Mouse (Mus musculus): ENCODE results near the gene Fam20c.

Gene Fam20c

DNA sequence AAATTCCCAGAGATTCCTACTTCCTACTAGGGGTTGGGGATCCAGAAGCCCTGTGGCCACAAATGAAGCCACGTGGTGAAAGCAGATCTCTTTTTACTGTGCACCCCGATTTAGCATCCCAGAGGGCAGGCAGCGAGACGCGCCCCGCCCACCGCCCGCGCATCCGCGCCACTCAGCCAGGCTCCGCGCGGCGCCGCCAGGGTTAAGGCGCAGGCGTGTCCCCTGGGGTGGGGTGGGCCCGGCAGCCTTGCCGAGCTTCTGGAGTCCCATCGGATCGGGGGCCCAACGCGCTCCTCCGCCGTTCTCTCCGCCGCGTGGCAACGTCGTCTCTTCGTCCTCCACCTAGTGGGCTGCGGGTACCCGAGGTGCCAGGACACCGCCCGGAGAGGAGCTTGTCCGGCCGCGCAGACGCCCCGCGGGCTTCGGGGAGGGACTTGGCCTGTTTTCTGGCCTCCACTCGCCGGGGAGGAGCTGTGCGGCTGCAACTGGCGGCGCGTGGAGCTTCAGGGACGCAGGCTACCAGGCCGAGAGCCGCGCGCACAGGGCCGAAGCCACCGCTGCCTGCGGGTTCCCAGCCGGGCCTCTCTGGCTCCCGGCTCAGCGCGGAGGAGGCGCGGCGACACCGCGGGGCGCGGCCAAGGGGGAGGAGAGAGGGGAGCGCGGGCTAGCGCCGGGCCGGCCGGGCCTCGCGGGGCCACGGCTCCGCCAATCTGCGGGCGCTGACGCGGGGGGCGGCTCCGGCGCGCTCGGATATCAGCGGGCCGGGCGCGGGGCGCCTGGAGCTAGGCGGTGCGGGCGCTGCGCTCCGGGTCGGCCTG is at the start of gene Fam20c:
Fam20c (plus strand) TSS at position 212 of the 818 bp plus-strand sequence.
- DNase-seq (ENCODE audit: low spot score in 2 of 2), result peak; percentile 62 to 73

DNA sequence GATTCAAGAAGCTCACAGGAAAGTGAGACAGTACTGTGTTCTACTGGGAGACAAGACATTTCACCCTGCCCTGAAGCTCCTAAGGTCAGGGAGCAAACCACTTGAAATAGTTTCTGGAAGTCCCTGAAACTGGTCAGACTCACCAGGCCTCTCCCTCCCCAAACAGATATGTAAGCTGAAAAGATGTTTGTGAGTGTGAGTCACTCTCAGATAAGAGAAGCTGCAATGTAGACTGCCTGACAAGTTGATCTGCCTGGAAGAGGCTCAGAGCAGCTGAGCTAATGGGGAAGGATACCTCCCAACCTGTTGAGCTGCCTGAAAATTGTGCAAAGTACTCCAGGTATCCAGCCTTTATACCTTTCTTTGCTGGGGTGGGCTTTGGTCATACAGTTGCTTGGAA is 46.9 kb upstream of the Fam20c start:
- no peak for DNase-seq (ENCODE audit: low spot score in 2 of 2)

DNA sequence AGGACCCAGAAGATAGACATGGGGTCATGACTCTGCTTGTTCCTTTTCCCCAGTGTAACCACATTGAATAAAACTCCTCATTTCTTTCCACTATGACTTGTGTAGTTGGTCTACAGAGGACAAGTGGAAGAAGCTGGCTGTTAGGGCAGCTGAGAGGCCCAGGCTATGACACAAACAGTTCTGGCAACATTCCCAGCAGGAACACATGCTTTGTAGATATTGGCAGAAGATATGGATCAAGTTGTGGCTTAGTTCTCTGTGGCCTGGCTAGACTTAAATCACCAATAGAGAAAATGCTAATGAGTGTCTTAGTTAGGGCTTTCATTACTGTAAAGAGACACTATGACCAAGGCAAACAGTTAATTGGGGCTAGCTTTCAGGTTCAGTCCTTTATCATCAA is 45.7 kb upstream of the Fam20c start:
- no peak for DNase-seq (ENCODE audit: low spot score in 2 of 2)

DNA sequence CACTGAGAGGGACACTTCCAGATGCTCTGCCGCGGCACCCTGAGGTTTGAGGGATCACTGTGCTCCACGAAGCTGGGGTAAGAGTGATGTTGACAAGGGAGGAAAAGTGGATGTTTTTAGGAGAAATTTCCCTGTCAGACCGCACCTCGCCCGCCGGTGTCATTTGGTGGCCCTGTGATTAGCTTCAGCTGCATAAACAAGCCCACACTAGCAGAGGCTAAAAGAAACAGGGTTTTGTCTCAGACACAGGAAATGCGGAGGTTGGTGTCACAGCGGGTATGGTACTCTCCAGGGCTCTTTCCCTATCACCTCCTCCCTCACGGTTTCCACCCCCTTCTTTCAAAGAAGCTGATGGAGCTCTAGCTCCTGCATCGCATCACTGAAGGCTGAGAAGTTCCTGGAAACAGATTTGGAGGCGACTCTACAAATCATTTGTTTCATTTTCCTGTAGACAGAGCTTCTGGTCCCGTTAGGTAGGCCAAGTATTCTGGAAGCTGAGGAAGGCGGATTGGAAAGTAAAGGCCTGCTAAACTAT is 38.7 kb upstream of the Fam20c start:
- DNase-seq (ENCODE audit: low spot score in 2 of 2), result no peak

DNA sequence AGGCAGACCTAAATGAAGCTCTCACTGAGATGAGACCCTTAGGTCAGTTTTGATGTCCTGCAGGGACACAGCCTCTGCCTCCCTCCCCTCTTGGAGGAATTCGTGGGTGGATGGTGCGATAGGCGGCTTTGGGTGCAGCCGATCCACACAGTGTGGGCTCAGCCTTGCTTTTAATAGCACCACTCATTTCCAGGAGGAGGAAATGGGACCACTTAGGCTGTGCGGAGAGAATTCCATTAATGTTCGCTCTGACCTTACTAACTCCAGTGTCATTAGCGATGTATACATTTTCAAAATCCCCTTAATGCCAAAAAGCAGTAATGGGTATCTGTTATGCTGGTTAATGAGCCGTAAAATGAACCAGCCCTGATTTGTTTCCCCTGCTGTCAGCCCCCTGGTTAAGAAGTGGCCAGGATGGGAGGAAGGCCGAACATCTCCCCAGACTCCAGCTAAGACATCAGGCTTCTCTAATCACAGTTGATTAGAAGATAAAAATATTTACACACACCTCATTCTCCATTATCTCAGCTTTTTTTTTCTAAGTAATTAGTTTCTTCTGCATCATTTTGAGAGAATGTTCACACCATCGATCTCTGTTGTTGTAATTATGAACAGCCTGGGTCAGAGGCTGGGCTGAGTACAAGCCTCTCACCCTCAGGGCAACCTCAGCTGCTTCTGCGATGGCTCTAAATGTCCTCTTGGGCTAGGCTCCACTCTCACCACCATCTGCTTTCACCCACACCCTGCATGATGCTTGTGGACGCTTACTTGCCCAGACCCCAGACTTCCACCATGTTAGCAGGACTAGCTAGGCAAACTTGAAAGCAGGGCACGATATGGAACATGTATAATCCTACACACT is 33.8 kb upstream of the Fam20c start:
- DNase-seq (ENCODE audit: low spot score in 2 of 2), result no peak

DNA sequence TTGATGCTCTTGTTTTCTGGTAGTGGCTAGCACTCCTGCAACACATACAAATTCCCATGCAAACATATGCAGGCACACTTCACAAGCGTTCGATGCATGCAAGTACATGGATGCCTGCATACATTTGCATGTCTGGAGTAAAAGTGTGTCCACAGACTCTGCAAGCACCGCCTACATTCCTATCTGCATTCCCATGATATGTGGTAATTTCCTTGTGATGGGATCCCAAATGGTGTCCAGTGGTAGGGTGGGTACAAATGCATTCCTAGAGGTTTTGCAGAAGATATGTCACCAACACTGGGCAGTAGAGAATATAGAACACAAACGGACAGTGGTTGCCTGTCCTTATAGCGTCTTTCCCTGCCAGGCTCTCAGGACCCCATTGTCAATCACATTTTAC is 29.9 kb upstream of the Fam20c start:
- no peak for DNase-seq (ENCODE audit: low spot score in 2 of 2)

DNA sequence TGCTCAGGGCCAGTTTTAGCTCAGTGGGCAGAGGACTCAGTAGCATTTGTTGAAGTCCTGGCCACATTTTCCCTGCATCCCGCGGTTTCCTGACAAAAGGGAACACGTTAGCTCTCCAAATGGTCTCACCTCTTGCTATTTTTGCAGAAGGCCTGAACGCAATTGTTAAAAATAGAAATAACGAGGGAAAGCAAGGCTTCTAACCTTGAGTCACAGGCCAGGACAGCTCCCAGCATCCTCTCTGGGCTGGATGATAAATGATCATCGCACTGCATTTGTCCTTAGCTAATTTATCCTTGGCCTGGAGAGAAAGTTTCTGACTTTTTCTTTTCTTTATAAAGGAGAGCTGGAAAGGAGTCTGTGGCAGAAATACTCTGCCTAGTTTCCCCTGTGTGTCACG is 29.2 kb upstream of the Fam20c start:
- DNase-seq (ENCODE audit: low spot score in 2 of 2), result no peak

DNA sequence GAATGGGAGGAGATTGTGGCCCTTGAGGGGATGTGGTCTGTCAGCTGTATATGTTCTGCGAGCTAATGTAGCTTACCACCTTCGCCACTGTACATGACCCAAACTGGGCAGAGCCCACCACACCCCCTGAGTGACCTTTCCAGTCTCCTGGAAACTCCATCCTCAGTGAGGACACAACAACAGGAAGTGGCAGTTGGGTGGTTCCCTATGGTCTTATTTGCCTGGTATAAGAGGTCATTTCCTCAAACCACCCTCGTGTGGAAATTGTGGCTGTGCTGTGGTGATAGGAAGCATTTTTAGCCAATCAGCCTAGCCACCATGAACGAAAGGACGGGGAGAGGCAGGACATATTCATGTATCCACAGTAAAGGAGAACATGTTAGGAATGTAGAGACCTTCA is 23.5 kb upstream of the Fam20c start:
- DNase-seq (ENCODE audit: low spot score in 2 of 2), result no peak

DNA sequence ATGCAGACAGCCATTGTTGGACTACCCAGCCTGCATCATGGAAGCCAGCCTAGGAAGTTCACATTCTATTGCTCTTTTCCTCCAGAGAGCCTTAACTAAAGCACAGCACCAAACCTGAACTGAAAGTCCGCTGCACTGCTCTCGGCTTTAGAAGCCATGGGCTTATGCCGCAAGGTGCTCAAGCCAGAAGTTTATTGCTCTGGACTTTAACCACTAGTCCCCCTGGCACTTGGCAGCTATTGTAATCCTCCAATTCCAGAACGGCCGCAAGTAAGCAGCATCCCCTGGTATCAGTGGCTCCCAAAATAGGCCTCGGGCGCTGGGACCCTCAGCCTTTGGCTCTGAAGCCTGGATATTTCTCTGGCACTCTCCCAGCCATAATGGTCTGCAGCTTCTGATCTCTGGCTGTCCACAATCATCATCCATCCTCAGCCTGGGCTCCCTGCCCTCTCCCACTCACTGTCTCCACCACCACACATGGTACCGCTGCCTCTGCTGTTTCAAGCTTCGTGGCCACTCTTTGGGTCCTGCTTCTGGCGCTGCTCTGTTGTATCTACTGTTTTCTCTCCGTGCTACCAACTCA is 20.9 kb upstream of the Fam20c start:
- DNase-seq (ENCODE audit: low spot score in 2 of 2), result no peak

DNA sequence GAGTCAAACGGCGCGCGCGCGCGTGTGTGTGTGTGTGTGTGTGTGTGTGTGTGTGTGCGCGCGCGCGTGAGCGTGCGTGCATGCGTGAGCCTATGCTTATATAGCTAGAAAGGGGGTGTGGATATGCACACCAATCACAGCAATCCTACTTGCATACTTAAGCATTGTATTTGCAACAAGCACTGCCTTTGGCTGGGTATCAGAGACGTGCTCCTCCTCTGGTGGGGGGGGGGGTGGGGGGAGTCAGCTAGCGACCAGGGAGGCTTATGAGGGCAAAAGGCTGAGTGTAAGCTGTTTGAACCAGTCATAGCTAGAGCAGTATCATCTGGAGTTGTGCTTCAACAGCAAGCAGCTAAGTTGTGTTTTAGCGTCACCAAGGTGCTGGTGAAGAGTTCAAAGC is 20.3 kb upstream of the Fam20c start:
- DNase-seq (ENCODE audit: low spot score in 2 of 2), result no peak

DNA sequence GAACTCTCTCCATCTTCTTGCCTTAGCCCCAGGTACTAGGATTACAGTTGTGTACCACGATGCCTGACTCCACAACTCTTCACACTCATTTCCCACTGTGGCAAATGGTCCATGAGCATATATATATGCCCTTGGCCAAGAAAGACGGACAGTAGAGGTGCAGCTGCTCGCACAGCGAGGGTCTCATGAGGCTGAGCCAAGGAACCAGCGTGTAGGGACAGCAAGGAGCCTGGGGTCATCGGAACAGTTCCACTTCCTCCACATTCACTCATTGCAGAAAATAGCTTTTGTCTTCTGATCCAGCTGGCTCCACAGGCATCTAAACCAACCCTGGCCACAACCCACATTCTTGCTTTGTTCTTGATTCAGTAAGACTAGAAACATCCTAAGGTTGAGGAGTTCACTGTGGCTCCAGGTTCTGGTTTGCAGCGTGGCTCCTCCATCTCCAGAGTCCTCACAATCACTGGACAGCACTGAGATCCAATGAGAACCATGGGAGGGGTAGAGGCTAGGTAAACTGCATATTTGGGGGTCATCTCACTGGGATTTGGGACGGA is 19.0 kb upstream of the Fam20c start:
- DNase-seq (ENCODE audit: low spot score in 2 of 2), result no peak

DNA sequence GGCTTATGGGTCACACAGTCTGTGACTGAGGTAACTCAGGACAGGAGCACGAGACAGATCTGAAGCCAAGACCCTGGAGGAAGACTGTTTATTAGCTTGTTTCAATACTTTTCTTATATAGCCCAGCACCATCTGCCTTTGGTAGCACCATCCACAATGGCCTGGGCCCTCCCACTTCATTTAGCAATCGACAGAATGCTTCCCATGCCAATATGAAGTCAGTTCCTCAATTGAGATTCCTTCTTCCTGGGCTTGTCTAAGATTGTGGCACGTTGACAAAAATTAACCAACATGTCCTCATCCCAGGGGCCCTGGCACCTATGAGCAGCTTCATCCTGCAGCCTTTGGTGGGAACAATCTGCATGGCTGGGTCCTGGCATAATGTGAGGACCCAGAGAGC is 14.2 kb upstream of the Fam20c start:
- DNase-seq (ENCODE audit: low spot score in 2 of 2), result no peak

DNA sequence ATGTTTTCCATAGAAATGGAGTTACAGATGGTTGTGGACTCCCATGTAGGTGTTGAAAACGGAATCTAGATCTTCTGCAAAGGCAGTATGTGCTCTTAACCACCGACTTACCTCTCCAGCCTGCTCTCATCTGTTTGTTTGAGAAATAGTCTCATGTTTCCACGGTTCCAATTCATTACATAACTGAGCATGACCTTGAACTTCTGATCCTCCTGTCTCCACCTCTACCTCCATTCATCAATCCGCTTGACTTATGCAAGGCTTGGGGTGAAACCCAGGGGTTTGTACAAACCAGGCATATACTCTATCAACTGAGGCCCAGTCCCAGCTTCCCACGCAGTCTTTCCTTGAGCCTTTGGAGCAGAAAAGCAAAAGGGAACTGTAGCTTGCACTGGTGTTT is 12.8 kb upstream of the Fam20c start:
- DNase-seq (ENCODE audit: low spot score in 2 of 2), result no peak

DNA sequence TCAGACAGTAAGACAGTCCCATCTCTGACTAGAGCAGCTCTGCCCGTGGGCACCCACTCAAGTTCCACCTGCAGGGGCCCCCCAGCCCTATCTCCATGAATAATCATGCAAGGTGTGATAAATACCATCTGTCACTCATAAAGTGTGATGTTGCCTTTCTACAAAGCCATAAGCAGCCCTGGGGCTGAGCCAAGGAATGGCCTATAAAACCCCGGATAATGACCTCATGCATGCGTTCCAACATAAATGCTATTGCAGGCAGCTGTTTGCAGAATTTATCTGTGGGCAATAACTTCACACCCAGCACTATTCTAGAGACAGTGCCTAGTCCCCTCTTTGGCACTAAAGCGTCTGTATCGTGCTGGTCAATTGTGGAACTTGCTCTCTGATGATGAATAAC is 12.0 kb upstream of the Fam20c start:
- DNase-seq (ENCODE audit: low spot score in 2 of 2), result no peak

DNA sequence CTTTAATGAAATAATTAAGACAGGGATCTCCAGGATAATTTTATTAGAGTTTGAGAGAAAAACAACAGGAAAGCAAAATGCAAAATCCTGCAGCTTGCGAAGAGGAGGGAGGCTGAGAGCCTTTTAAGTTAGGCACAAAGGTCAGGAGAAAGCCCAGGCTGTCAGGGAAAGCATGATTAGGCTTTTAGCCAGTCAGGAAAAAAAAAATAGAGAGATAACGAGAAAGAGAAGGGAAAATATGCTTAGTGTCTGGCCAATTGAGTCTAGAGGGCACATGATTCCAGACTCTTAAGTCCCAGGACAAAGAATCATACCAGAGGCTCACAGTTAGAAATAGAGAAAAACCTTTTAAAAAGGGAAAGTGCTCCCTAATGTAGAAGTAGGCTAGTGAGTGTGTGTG is 10.7 kb upstream of the Fam20c start:
- DNase-seq (ENCODE audit: low spot score in 2 of 2), result no peak

DNA sequence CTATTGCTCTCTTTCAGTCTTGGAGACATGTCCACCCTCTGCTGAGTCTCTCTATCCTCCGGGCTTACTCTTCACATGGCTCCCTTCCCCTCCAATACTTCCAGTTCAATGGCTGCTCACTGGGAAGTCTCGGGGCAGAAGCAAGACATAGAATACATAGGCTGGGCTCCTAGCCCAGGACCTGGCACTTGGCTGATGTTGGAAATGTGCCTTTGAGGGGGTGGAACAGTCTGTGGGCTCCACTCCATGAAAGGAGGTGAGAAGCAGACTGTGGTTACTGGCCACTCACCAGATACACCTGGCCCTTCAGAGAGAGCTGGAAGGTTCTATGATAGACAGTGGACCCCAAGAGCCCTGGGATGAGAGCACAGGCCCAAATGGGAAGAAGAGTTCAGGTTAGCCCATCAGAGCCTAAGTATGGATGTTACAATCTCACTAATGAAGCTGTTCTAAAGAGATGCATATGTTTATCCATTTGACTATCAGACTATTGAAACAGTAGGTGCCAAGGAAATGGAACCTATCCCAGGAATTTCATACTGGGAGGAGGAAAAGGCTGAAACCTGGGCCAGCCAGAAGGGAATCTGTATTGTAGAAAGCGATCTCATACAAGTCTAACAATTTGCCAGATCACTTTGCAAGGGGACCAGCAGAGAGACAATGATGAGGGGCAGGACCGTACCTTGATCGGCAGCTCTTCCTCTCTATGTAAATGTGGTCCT is 8.8 kb upstream of the Fam20c start:
- no peak for DNase-seq (ENCODE audit: low spot score in 2 of 2)

DNA sequence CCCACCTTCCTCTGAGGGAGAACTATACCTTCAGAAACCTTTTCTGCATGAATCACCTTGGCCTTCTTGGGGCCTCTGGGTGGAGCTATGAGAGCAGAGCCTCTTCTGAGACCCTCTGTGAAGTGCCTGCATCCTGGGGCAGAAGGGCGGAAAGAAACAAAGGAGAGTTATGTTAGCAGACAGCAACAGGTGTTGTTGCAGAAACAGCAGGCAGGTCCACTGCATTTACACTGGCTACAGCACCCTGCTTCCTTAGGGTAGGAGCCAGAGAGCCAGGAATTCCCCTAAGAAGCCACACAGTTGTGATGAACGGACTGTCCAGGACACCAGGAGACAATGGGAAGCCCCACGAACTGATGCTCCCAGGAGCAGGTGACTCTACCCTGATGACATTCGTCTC is 1.0 kb upstream of the Fam20c start:
- DNase-seq (ENCODE audit: low spot score in 2 of 2), result no peak

DNA sequence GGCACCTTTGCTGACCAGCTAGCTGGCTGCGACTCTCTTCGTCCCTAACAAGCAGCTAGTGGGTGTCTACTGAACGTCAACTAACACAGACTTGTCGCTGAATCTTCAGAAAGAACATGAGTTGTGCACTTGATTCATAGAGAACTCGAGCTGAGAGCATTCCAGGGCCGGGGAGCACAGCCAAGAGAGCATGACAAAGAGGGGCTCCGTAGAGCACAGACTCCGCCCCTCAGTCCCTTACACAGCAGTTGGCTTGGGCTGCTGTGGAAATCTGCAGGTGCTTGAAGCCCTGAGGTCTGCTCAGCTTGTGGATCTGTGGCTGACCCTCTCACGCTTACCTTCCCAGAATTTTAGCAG is 390 bp upstream of the Fam20c start:
- DNase-seq (ENCODE audit: low spot score in 2 of 2), result peak in 1 of 2 experiments; percentile 32

DNA sequence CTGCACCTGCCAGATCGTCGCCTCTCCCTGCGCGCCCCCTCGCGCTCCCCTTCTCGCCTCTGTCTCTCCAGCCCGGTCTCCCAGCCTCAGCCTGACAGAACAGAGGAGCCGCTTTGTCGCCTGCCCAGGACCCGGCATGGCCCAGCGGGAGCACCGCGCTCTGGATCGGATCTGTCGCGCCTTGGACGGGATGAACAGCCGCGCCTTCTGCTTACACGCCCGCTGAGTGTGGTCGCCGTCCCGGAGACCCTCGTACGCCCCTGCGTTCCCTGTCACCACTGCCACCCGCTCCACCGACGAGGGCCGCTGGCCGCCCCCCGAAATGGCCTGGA is 773 bp downstream of the Fam20c start:
- no peak for DNase-seq (ENCODE audit: low spot score in 2 of 2)

DNA sequence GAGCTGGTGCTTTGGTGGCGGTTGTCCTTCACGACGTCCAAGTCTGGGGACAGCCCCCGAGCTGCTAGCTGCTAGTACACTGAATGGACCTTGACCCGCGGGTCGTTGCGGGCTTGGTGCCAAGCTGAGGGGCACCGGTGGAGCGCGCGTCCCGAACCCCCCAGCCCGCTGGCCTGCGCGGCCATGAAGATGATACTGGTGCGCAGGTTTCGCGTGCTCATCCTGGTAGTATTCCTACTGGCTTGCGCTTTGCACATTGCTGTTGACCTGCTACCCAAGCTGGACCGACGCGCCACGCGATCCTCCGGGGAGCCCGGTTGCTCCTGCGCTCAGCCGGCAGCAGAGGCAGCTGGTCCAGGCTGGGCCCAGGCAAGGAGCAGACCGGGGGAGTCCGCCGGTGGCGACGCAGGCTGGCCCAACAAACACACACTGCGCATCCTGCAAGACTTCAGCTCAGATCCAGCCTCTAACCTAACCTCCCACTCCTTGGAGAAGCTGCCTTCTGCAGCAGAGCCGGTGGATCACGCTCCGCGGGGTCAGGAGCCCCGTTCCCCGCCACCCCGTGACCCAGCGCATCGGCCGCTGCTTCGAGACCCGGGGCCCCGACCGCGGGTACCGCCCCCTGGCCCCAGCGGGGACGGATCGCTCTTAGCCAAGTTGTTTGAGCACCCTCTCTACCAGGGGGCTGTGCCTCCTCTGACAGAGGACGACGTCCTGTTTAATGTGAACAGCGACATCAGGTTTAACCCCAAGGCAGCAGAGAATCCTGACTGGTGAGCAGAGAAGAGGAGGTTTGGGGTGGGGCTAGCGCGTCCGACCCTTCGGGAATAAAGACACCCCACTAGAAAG is 1.4 kb downstream of the Fam20c start:
- peak in 1 of 2 experiments; percentile 32 for DNase-seq (ENCODE audit: low spot score in 2 of 2)
